ENCODE assay signal across 11 mouse cellular contexts in the genomic region with DNA sequence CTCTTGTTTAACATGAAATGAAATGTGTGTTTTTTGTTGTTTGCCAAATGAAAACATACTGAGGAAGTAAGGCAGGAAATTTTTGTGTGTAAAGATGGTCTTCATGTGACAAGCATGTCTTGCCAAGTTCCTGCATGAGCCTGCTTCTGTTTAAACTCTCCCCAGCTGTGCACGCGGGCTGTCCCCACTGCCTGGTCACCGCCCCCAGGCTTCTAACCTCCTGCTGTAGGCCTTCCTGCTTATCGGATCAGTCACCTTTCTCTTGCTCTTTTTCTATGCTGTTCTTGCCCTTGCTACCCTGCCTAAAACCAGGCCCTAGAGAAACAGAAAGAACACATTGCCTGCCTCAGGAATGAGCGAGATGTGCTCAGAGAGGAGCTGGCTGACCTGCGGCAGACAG. TPM values are rescaled to one million over a fixed set of nuclear protein-coding genes. Genes with fewer than 3 reads are reported as not detected.
DNase-seq lines count a peak whose midpoint lies in the region; ATAC-seq and TF ChIP-seq lines count a peak whose summit lies in the region.
"Had no signal": no experiment of that assay in that cellular context is flagged by ENCODE, and none has a peak within 500 bp of the region (broad histone marks: within the 10 kb centered on the region; RNA-seq: fewer than 3 reads in every experiment).

No protein-coding gene starts in this region.

- ATAC-seq in hematopoietic stem cell, adult 5-6 weeks (replicated peaks in 1 of 2; ENCODE audit: insufficient read depth in 1 of 2, low FRiP score in 2 of 2, low TSS enrichment in 1 of 2, low read depth in 1 of 2, poor library complexity in 2 of 2, severe bottlenecking in 2 of 2) = peak; percentile 75 to 78
- ATAC-seq in hindbrain, postnatal 0 days = no peak
- ATAC-seq: forebrain, postnatal 0 days; midbrain, embryonic 13.5 days had no signal

- H3K4me3 ChIP-seq in hindbrain, postnatal 0 days (ENCODE audit: low read length) = no peak overlapping the region
- H3K4me3 ChIP-seq: midbrain, embryonic 13.5 days had no signal

- no peaks in the 10 kb centered on the region for H3K4me1 ChIP-seq in hindbrain, postnatal 0 days (ENCODE audit: insufficient read depth, low read length)
- H3K4me1 ChIP-seq: midbrain, embryonic 13.5 days had no signal

- no peaks in the 10 kb centered on the region for H3K27me3 ChIP-seq in hindbrain, postnatal 0 days (ENCODE audit: insufficient read depth, low read length)
- H3K27me3 ChIP-seq: midbrain, embryonic 13.5 days had no signal

- no peaks in the 10 kb centered on the region for H3K9me3 ChIP-seq in hindbrain, postnatal 0 days (ENCODE audit: low read length)
- H3K9me3 ChIP-seq: midbrain, embryonic 13.5 days had no signal

- H3K4me2 ChIP-seq in hindbrain, postnatal 0 days (ENCODE audit: low read depth, low read length) = no peak overlapping the region
- H3K4me2 ChIP-seq: midbrain, embryonic 13.5 days had no signal

- H3K36me3 ChIP-seq in hindbrain, postnatal 0 days (ENCODE audit: insufficient read depth, low read length) = peaks cover 5% of the 10 kb centered on the region; the same call in 1 of the 2 replicates

- intact Hi-C loops in left cerebral cortex, postnatal 14 days (cut with DNase I) = no loop called here

- H3K27ac ChIP-seq in hindbrain, postnatal 0 days = no peak overlapping the region
- H3K27ac ChIP-seq: midbrain, embryonic 13.5 days had no signal

- peak; percentile 69 for DNase-seq in kidney, postnatal 10 days
- DNase-seq in kidney, adult 18-20 months = no peak
- DNase-seq in c-Kit-positive CD71-negative TER-119-negative erythroid progenitor cells, embryonic 14.5 days (ENCODE audit: low read depth) = peak; percentile 13
- peak; percentile 40 to 62 for DNase-seq in lung, postnatal 4 days
- DNase-seq in cerebellum, postnatal 36 days = no peak
- no peak for DNase-seq in hindbrain, postnatal 0 days (ENCODE audit: low spot score)
- DNase-seq in left cerebral cortex, postnatal 14 days (ENCODE audit: low spot score in 2 of 2) = no peak
- DNase-seq: forebrain, postnatal 0 days; retina, postnatal 1 day had no signal

- no peak for TF ChIP-seq CTCF in hindbrain, postnatal 0 days (IDR thresholded peaks at IDR 0.05; ENCODE audit: low read depth)

- WGBS in hindbrain, postnatal 0 days = 71% methylated on average over 6 of the region's 6 CpGs

- H3K9ac ChIP-seq in hindbrain, postnatal 0 days (replicated peaks; ENCODE audit: low read length) = no peak overlapping the region
- H3K9ac ChIP-seq: forebrain, postnatal 0 days; midbrain, embryonic 13.5 days had no signal

RNA-seq across cellular contexts. Expression of a gene that starts 58.1 kb away (rescaled TPM):
- 61.1 and 65.1 TPM in 2 replicates for total RNA-seq in hematopoietic stem cell, adult 5-6 weeks (2017)
- total RNA-seq in hindbrain, postnatal 0 days (2014; rRNA removed) = 16.1 and 24.0 TPM in 2 replicates
- 16.0 and 19.4 TPM in 2 replicates for polyA plus RNA-seq in hindbrain, postnatal 0 days (2015; fragmentation: Nextera tagmentation; extraction: Ambion mirVana)
- 10 to 100 TPM; 16.8 to 17.9 TPM for total RNA-seq in left cerebral cortex, postnatal 14 days (2021)

RNA-seq across cellular contexts. Expression of a gene that starts 58.2 kb away (rescaled TPM):
- total RNA-seq in hematopoietic stem cell, adult 5-6 weeks (2017) = 16.5 and 42.1 TPM in 2 replicates
- 73.1 and 81.4 TPM in 2 replicates for total RNA-seq in hindbrain, postnatal 0 days (2014; rRNA removed)
- polyA plus RNA-seq in hindbrain, postnatal 0 days (2015; fragmentation: Nextera tagmentation; extraction: Ambion mirVana) = 34.4 and 36.0 TPM in 2 replicates
- 10 to 100 TPM; 78.2 to 81.9 TPM for total RNA-seq in left cerebral cortex, postnatal 14 days (2021)

Comparison
In these comparisons a context has a peak if more than half of its experiments do, and no peak if none do; other contexts are left out.
1. DNase-seq: peak in kidney, postnatal 10 days (single experiment), c-Kit-positive CD71-negative TER-119-negative erythroid progenitor cells, embryonic 14.5 days (single experiment) and lung, postnatal 4 days (2 of 2); none in kidney, adult 18-20 months (single experiment), cerebellum, postnatal 36 days (0 of 2), hindbrain, postnatal 0 days (single experiment) and left cerebral cortex, postnatal 14 days (0 of 2).